Mouse (Mus musculus) hindbrain, postnatal 0 days (tissue): ENCODE results near the gene Lect2. TPM values are rescaled to one million over a fixed set of nuclear protein-coding genes. Genes with fewer than 3 reads are reported as not detected.

Experiments
- ATAC-seq: fragments of 200-750 bp; cut with Nextera tagmentation; 2 replicates; pipeline ENCODE4 v1.8.0; 2017; ENCODE audit warnings: mild to moderate bottlenecking, moderate TSS enrichment, moderate library complexity
- DNase-seq: peaks from one replicate; pipeline ENCODE4 v3.0.0-alpha.2; 2015; ENCODE audit warnings: low spot score
- H3K27ac ChIP-seq: fragments of 300-500 bp; sonication (generic); 2 replicates; pipeline ENCODE4 v1.5.1; 2014; ENCODE audit warnings: mild to moderate bottlenecking
- H3K27me3 ChIP-seq: fragments of 300-500 bp; sonication (generic); 2 replicates; pipeline ENCODE4 v1.6.1; 2014; ENCODE audit warnings: low read length, mixed read lengths; ENCODE audit not compliant: insufficient read depth
- H3K36me3 ChIP-seq: fragments of 300-500 bp; sonication (generic); 2 replicates; pipeline ENCODE4 v1.6.1; 2014; ENCODE audit warnings: low read length, mixed read lengths; ENCODE audit not compliant: insufficient read depth
- H3K4me1 ChIP-seq: fragments of 300-500 bp; sonication (generic); 2 replicates; pipeline ENCODE4 v1.6.1; 2014; ENCODE audit warnings: antibody characterized with exemption, low read length, mixed read lengths; ENCODE audit not compliant: insufficient read depth
- H3K4me2 ChIP-seq: fragments of 300-500 bp; sonication (generic); 2 replicates; pipeline ENCODE4 v1.6.1; 2014; ENCODE audit warnings: low read depth, mild to moderate bottlenecking, low read length, moderate library complexity, mixed read lengths
- H3K4me3 ChIP-seq: fragments of 300-500 bp; sonication (generic); 2 replicates; pipeline ENCODE4 v1.5.1; 2014; ENCODE audit warnings: low read length
- H3K9ac ChIP-seq: fragments of 300-500 bp; sonication (generic); replicated peaks from 2 replicates; pipeline ENCODE4 v1.6.1; 2014; ENCODE audit warnings: mild to moderate bottlenecking, low read length, moderate library complexity, mixed read lengths
- H3K9me3 ChIP-seq: fragments of 300-500 bp; sonication (generic); 2 replicates; pipeline ENCODE4 v1.6.1; 2016; ENCODE audit warnings: low read length, mixed read lengths
- CTCF ChIP-seq: IDR thresholded peaks from 2 replicates; pipeline ENCODE4 v1.5.1; 2016; ENCODE audit warnings: antibody characterized with exemption, control low read depth, low read depth
- WGBS: fragments of 180-500 bp; shearing (Covaris S2); extraction: QIAGEN DNeasy Blood & Tissue Kit; methylation state at CpG from one replicate; pipeline ENCODE4 v1.1.7; 2014; 5-methylcytosine and 5-hydroxymethylcytosine counted together
- polyA plus RNA-seq: library from polyadenylated mRNA; unstranded; fragments of >200 nt; fragmentation: Nextera tagmentation; extraction: Ambion mirVana; gene quantifications from 2 replicates; pipeline ENCODE4 v1.2.1, GENCODE M21; 2015
- total RNA-seq: library from RNA; depleted of rRNA; stranded (reverse); fragments of >200 nt; gene quantifications from 2 replicates; pipeline ENCODE4 v1.2.3, GENCODE M21; 2014

Gene Lect2
- total and polyA plus RNA-seq, 2 experiments from 2014 or later, result not detected

GRCm38 (mm10) chr13:56578097-56578496 is 29.8 kb upstream of the Lect2 start:
- Histone ChIP-seq H3K27me3 (no peaks in the 10 kb centered on the region), H3K9ac (no peak overlapping the region), H3K27ac (no peak overlapping the region), H3K36me3 (no peaks in the 10 kb centered on the region), H3K4me2 (no peak overlapping the region), H3K4me3 (no peak overlapping the region), H3K4me1 (peaks cover 5% of the 10 kb centered on the region), H3K9me3 (no peaks in the 10 kb centered on the region)
- WGBS, result 89% methylated on average over 5 of the region's 5 CpGs
- DNase-seq (no peak), ATAC-seq (no peak)
- TF ChIP-seq CTCF, result 0 out of 2 replicates have a peak, but pooled peaks have one; percentile 20

- Histone ChIP-seq H3K4me1 (no peaks in the 10 kb centered on the region), H3K36me3 (no peaks in the 10 kb centered on the region), H3K4me2 (no peak overlapping the region), H3K9ac (no peak overlapping the region), H3K27ac (no peak overlapping the region), H3K4me3 (no peak overlapping the region), H3K9me3 (no peaks in the 10 kb centered on the region), H3K27me3 (no peaks in the 10 kb centered on the region)
- no peak for ATAC-seq
- DNase-seq, result peak; percentile 55
- peak; percentile 76 for TF ChIP-seq CTCF
- WGBS, result 67% methylated on average over 12 of the region's 12 CpGs
Measured at GRCm38 (mm10) chr13:56575701-56576321, 27.5 kb upstream of the Lect2 start.

GRCm38 (mm10) chr13:56575074-56575473 is 26.8 kb upstream of the Lect2 start:
- WGBS, result 75% methylated on average over 4 of the region's 4 CpGs
- H3K27ac ChIP-seq, result no peak overlapping the region
- H3K36me3 ChIP-seq, result no peaks in the 10 kb centered on the region
- no peak for TF ChIP-seq CTCF
- no peak overlapping the region for H3K9ac ChIP-seq
- no peak for DNase-seq
- no peak overlapping the region for H3K4me3 ChIP-seq
- H3K27me3 ChIP-seq, result no peaks in the 10 kb centered on the region
- no peak overlapping the region for H3K4me2 ChIP-seq
- H3K4me1 ChIP-seq, result no peaks in the 10 kb centered on the region
- no peaks in the 10 kb centered on the region for H3K9me3 ChIP-seq
- no peak for ATAC-seq

- Histone ChIP-seq H3K36me3 (no peaks in the 10 kb centered on the region), H3K4me1 (no peaks in the 10 kb centered on the region), H3K27me3 (no peaks in the 10 kb centered on the region), H3K9ac (no peak overlapping the region), H3K4me3 (no peak overlapping the region), H3K27ac (no peak overlapping the region), H3K9me3 (no peaks in the 10 kb centered on the region), H3K4me2 (no peak overlapping the region)
- no peak for ATAC-seq
- 87% methylated on average over 8 of the region's 8 CpGs for WGBS
- no peak for TF ChIP-seq CTCF
- DNase-seq, result no peak
Measured at GRCm38 (mm10) chr13:56571645-56572044, 23.3 kb upstream of the Lect2 start.

- Histone ChIP-seq H3K4me2 (no peak overlapping the region), H3K9me3 (no peaks in the 10 kb centered on the region), H3K4me3 (no peak overlapping the region), H3K36me3 (no peaks in the 10 kb centered on the region), H3K27me3 (no peaks in the 10 kb centered on the region), H3K27ac (no peak overlapping the region), H3K9ac (no peak overlapping the region), H3K4me1 (no peaks in the 10 kb centered on the region)
- 52% methylated on average over 10 of the region's 10 CpGs for WGBS
- ATAC-seq, result no peak
- TF ChIP-seq CTCF, result no peak
- DNase-seq, result no peak
Measured at GRCm38 (mm10) chr13:56566336-56566735, 18.0 kb upstream of the Lect2 start.

- no peak for ATAC-seq
- peak; percentile 55 for DNase-seq
Measured at GRCm38 (mm10) chr13:56563075-56563474, 14.8 kb upstream of the Lect2 start.

GRCm38 (mm10) chr13:56561129-56561528 is 12.8 kb upstream of the Lect2 start:
- 68% methylated on average over 8 of the region's 8 CpGs for WGBS
- H3K4me3 ChIP-seq, result no peak overlapping the region
- no peaks in the 10 kb centered on the region for H3K4me1 ChIP-seq
- no peak for ATAC-seq
- TF ChIP-seq CTCF, result no peak
- DNase-seq, result no peak
- H3K9ac ChIP-seq, result no peak overlapping the region
- H3K9me3 ChIP-seq, result no peaks in the 10 kb centered on the region
- no peaks in the 10 kb centered on the region for H3K36me3 ChIP-seq
- H3K4me2 ChIP-seq, result no peak overlapping the region
- H3K27ac ChIP-seq, result no peak overlapping the region
- peaks cover 4% of the 10 kb centered on the region; the same call in 1 of the 2 replicates for H3K27me3 ChIP-seq

More at GRCm38 (mm10) chr13:56563075-56563474, 14.8 kb upstream of the Lect2 start:
- H3K27ac ChIP-seq, result no peak overlapping the region
- 35% methylated on average over 6 of the region's 6 CpGs for WGBS
- no peak overlapping the region for H3K4me2 ChIP-seq
- H3K9ac ChIP-seq, result no peak overlapping the region
- peak; percentile 69 for TF ChIP-seq CTCF
- H3K4me1 ChIP-seq, result no peaks in the 10 kb centered on the region
- H3K9me3 ChIP-seq, result no peaks in the 10 kb centered on the region
- peaks cover 4% of the 10 kb centered on the region; the same call in 1 of the 2 replicates for H3K27me3 ChIP-seq
- no peaks in the 10 kb centered on the region for H3K36me3 ChIP-seq
- H3K4me3 ChIP-seq, result no peak overlapping the region
